Mouse (Mus musculus) testis, adult 2 months (tissue): Measurements from ENCODE around the gene 2210407C18Rik.

Experiments
- CTCF ChIP-seq: fragments of 200-500 bp; IDR thresholded peaks from 2 replicates; pipeline ENCODE4 v1.5.1; 2012; ENCODE audit warnings: low read depth, mild to moderate bottlenecking, inconsistent platforms, low read length, moderate library complexity; ENCODE audit not compliant: control insufficient read depth, insufficient read depth, insufficient replicate concordance
- POLR2A ChIP-seq: fragments of 200-500 bp; IDR thresholded peaks from 2 replicates; pipeline ENCODE4 v1.6.1; 2012; ENCODE audit warnings: low read depth, mild to moderate bottlenecking, inconsistent platforms, low read length, moderate library complexity; ENCODE audit not compliant: control insufficient read depth

DNA sequence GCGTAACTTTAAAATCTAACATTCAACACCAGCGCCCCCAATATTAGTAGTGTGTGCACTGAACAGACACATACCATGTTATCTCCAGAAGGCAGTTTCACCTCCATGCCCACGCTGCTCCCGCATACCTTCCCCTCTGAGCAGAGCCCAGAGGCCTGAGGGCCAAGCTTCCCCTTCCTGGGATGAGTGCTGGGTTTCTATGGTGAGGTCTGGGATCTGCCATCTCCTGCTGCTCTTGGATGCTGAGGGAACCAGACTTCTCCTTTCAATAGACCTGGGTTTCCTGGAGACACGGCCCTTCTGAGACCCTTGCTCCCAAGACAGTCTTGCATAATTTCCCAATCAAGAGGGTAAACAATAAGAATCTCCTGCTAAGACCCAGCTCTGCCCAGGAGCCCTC lies 14.5 kb upstream of the 2210407C18Rik start, which contains the start of gene Olfr323:
- no peak for TF ChIP-seq POLR2A
- no peak for TF ChIP-seq CTCF
